Mouse (Mus musculus) kidney, postnatal 0 days (tissue): ENCODE results near the gene Cetn3. TPM values are rescaled to one million over a fixed set of nuclear protein-coding genes. Genes with fewer than 3 reads are reported as not detected.

ENCODE experiments used
- ATAC-seq: fragments of 200-750 bp; cut with Nextera tagmentation; replicated peaks from 2 replicates; pipeline ENCODE4 v1.8.0; 2017; ENCODE audit warnings: low read depth, moderate number of reproducible peaks, moderate TSS enrichment, moderate library complexity; ENCODE audit not compliant: low FRiP score
- DNase-seq: peaks from one replicate; pipeline ENCODE4 v3.0.0-alpha.2; 2016; ENCODE audit warnings: low spot score
- H3K27ac ChIP-seq: fragments of 300-500 bp; sonication (generic); 2 replicates; pipeline ENCODE4 v1.5.1; 2014; ENCODE audit warnings: mild to moderate bottlenecking
- H3K27me3 ChIP-seq: fragments of 300-500 bp; sonication (generic); 2 replicates; pipeline ENCODE4 v1.6.1; 2014; ENCODE audit warnings: low read length, mixed read lengths; ENCODE audit not compliant: insufficient read depth
- H3K36me3 ChIP-seq: fragments of 300-500 bp; sonication (generic); 2 replicates; pipeline ENCODE4 v1.6.1; 2014; ENCODE audit warnings: low read length, mixed read lengths; ENCODE audit not compliant: insufficient read depth
- H3K4me1 ChIP-seq: fragments of 300-500 bp; sonication (generic); replicated peaks from 2 replicates; pipeline ENCODE4 v1.6.1; 2014; ENCODE audit warnings: antibody characterized with exemption, low read length, mixed read lengths; ENCODE audit not compliant: insufficient read depth
- H3K4me2 ChIP-seq: fragments of 300-500 bp; sonication (generic); 2 replicates; pipeline ENCODE4 v1.6.1; 2014; ENCODE audit warnings: mild to moderate bottlenecking, low read length, moderate library complexity, mixed read lengths
- H3K4me3 ChIP-seq: fragments of 300-500 bp; sonication (generic); replicated peaks from 2 replicates; pipeline ENCODE4 v1.5.1; 2014; ENCODE audit warnings: low read depth, low read length
- H3K9ac ChIP-seq: fragments of 300-500 bp; sonication (generic); 2 replicates; pipeline ENCODE4 v1.6.1; 2014; ENCODE audit warnings: low read depth, low read length
- H3K9me3 ChIP-seq: fragments of 300-500 bp; sonication (generic); replicated peaks from 2 replicates; pipeline ENCODE4 v1.6.1; 2016; ENCODE audit warnings: low read length, inconsistent platforms, mixed read lengths
- CTCF ChIP-seq: IDR thresholded peaks from 2 replicates; pipeline ENCODE4 v1.5.1; 2016; ENCODE audit warnings: antibody characterized with exemption, low read depth, mild to moderate bottlenecking, moderate library complexity
- WGBS: fragments of 180-500 bp; shearing (Covaris S2); extraction: QIAGEN DNeasy Blood & Tissue Kit; methylation state at CpG from one replicate; pipeline ENCODE4 v1.1.7; 2014; 5-methylcytosine and 5-hydroxymethylcytosine counted together
- polyA plus RNA-seq: library from polyadenylated mRNA; unstranded; fragments of >200 nt; fragmentation: Nextera tagmentation; extraction: Ambion mirVana; gene quantifications from 2 replicates; pipeline ENCODE4 v1.2.1, GENCODE M21; 2015

The Cetn3 gene
- polyA plus RNA-seq, 1 experiment from 2014 or later = 281 TPM

DNA sequence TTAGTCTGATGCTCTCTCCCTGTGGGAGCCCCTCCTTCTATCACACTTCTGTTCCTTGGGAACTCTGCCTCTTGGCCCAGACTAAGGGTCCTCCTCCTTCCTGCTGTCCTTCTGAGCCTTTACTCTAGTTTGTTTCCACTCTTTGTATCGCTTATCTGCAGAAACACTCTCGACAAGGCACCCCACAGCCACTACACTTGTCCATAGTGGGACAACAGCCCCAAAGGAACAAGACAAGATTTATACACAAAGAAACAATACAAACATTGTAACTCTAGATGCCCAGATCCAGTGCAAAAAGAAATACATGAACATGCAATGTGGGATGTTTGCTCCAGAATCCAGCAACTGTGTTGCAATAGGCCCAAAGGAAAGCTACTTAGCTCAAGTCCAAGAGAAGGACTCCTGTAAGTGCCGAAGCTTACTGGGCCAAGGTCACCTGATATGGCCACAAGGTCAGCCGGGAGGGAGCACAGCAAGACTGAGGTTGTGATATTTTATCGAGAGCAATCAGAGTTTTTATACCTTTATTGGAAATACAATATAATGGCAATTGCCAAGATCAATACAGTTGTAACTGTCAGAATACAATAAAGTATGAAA lies 25.7 kb upstream of the Cetn3 start:
- ATAC-seq = no peak
- Histone ChIP-seq H3K36me3 (no peaks in the 10 kb centered on the region), H3K4me2 (no peak overlapping the region), H3K9me3 (no peaks in the 10 kb centered on the region), H3K27me3 (no peaks in the 10 kb centered on the region), H3K9ac (no peak overlapping the region), H3K27ac (no peak overlapping the region), H3K4me3 (no peak overlapping the region), H3K4me1 (no peaks in the 10 kb centered on the region)
- DNase-seq = no peak
- no peak for TF ChIP-seq CTCF
- WGBS = 82% methylated on average over 5 of the region's 5 CpGs

DNA sequence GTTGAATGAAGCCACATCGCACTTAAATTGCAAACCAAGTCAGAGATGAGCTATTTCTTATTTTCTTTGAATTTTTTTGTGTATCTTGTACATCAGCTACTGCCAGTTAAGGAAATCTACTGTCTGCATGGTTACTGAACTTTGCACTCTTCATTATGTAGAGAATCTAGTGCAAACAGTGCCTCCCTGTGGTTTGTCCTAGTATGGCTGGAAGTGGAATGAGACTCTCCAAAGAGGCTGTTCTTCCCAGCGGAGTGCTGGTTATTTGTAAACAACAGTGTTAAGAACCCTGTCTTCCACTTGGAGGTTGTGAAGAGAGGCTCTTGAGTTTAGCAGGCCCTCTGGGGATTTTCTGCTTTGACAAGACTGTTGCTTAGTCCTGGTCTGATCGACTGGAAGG lies 22.5 kb upstream of the Cetn3 start:
- peak; percentile 66 for ATAC-seq
- H3K27ac ChIP-seq = no peak overlapping the region
- no peaks in the 10 kb centered on the region for H3K4me1 ChIP-seq
- peak; percentile 73 for DNase-seq
- no peaks in the 10 kb centered on the region for H3K9me3 ChIP-seq
- no peak overlapping the region for H3K4me3 ChIP-seq
- WGBS = 37% methylated on average over 3 of the region's 3 CpGs
- H3K9ac ChIP-seq = no peak overlapping the region
- no peaks in the 10 kb centered on the region for H3K27me3 ChIP-seq
- H3K4me2 ChIP-seq = no peak overlapping the region
- TF ChIP-seq CTCF = peak; percentile 79
- H3K36me3 ChIP-seq = no peaks in the 10 kb centered on the region

- H3K9ac ChIP-seq = no peak overlapping the region
- peak; percentile 96 for DNase-seq
- H3K27ac ChIP-seq = no peak overlapping the region
- ATAC-seq = 0 out of 2 replicates have a peak, but pooled peaks have one; percentile 54
- no peaks in the 10 kb centered on the region for H3K27me3 ChIP-seq
- 30% methylated on average over 14 of the region's 14 CpGs for WGBS
- no peak overlapping the region for H3K4me2 ChIP-seq
- H3K4me1 ChIP-seq = no peaks in the 10 kb centered on the region
- H3K9me3 ChIP-seq = no peaks in the 10 kb centered on the region
- peak; percentile 82 for TF ChIP-seq CTCF
- H3K36me3 ChIP-seq = no peaks in the 10 kb centered on the region
- H3K4me3 ChIP-seq = no peak overlapping the region
Observed at GRCm38 (mm10) chr13:81761566-81762186, 21.2 kb upstream of the Cetn3 start.

GRCm38 (mm10) chr13:81764173-81764572 lies 18.7 kb upstream of the Cetn3 start:
- Histone ChIP-seq H3K4me3 (no peak overlapping the region), H3K9ac (no peak overlapping the region), H3K27ac (no peak overlapping the region), H3K36me3 (no peaks in the 10 kb centered on the region), H3K4me2 (no peak overlapping the region), H3K4me1 (no peaks in the 10 kb centered on the region), H3K27me3 (no peaks in the 10 kb centered on the region), H3K9me3 (no peaks in the 10 kb centered on the region)
- 76% methylated on average over 5 of the region's 5 CpGs for WGBS
- no peak for DNase-seq
- no peak for TF ChIP-seq CTCF
- ATAC-seq = no peak

DNA sequence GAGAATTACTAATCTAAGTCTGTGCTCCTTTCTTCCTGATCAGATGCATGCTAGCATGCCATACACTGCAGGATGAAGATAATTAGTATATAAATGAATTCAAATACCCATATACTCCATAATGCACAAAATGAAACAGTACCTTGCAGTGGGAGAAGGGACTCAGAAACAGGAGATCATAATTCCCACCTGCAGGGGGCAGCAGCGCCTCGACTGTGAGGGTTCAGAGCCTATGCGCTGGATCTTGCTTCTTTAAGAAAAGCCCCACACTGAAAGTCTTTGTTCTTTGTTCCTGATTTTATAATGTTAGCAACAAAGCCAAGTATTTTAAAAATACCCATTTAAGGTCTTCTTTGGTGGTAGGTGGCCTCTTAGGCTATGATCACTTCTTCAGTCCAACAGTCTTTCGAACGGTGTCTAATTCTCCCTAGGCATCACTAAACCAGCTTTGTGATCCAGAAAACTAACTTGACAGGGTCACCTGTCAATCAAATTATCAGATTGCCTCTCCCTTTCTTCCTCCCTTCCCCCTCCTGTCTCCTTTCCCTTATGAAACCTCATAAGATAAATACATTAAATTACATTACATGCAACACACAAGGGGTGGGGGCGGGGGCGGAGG lies 15.7 kb upstream of the Cetn3 start:
- Histone ChIP-seq H3K4me3 (no peak overlapping the region), H3K9ac (no peak overlapping the region), H3K9me3 (no peaks in the 10 kb centered on the region), H3K27ac (no peak overlapping the region), H3K27me3 (no peaks in the 10 kb centered on the region), H3K4me1 (no peaks in the 10 kb centered on the region), H3K4me2 (no peak overlapping the region), H3K36me3 (no peaks in the 10 kb centered on the region)
- 79% methylated on average over 7 of the region's 7 CpGs for WGBS
- no peak for ATAC-seq
- peak; percentile 65 for TF ChIP-seq CTCF
- peak; percentile 25 for DNase-seq

DNA sequence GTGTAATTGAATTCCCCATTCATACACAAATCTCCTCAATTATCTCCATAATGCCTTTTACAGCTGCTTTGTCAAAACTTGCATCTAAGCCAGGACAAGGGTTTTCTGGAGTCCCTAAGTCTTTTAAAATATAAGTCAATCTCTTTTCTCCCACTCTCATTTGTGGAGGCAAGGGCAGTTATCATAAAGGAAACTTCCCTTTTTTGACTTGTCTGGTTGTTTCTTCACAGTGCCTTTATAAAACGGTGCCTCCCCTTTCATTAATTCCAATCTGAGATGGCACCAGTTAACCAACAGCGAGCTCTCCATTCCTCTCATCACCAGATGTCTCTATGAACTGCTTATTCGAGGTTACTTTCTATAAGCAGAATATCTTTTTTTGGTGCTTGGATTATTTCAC lies 6.7 kb upstream of the Cetn3 start:
- Histone ChIP-seq H3K4me1 (no peaks in the 10 kb centered on the region), H3K4me2 (no peak overlapping the region), H3K27me3 (no peaks in the 10 kb centered on the region), H3K9me3 (no peaks in the 10 kb centered on the region), H3K9ac (no peak overlapping the region), H3K4me3 (no peak overlapping the region), H3K27ac (no peak overlapping the region), H3K36me3 (no peaks in the 10 kb centered on the region)
- no peak for ATAC-seq
- WGBS = 78% methylated on average over 3 of the region's 3 CpGs
- no peak for TF ChIP-seq CTCF
- no peak for DNase-seq
